Mouse (Mus musculus): ENCODE results near the gene Naa35. TPM values are rescaled to one million over a fixed set of nuclear protein-coding genes. Genes with fewer than 3 reads are reported as not detected.

Gene Naa35
- polyA plus RNA-seq, 1 experiment from 2014 or later, result 177 TPM

DNA sequence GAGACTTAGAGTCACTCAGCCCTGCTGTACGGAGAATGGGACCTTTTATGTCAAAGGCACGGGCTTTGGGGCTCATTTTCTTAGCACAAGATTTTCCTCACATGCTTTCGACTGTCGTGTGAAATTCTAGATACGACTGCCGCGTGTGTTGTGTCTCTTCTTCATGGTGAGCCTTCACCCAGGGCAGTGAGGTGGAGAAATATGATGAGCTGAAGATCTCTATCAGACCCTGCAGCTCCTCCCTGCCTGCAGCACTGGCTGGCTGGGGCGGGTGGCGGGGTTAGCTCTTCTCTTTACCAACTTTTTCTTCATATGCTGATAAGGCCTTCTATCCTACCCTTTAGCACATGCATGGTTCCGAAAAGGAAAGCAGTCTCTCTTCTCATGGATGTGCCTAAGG, 20.1 kb upstream of the Naa35 start:
- no peak overlapping the region for H3K4me3 ChIP-seq (replicated peaks; ENCODE audit: low read length)
- no peaks in the 10 kb centered on the region for H3K9me3 ChIP-seq (ENCODE audit: control insufficient read depth, low read length)
- 82% methylated on average over 10 of the region's 10 CpGs for WGBS
- no peaks in the 10 kb centered on the region for H3K36me3 ChIP-seq (ENCODE audit: control insufficient read depth, insufficient read depth)
- no peak overlapping the region for H3K27ac ChIP-seq (ENCODE audit: low read length)
- H3K27me3 ChIP-seq (replicated peaks; ENCODE audit: control insufficient read depth, insufficient read depth, low read length), result no peaks in the 10 kb centered on the region
- no peak overlapping the region for H3K4me2 ChIP-seq (ENCODE audit: low read length)
- no peak for ATAC-seq
- H3K9ac ChIP-seq (replicated peaks; ENCODE audit: low read depth, low read length), result no peak overlapping the region
- H3K4me1 ChIP-seq (replicated peaks; ENCODE audit: control insufficient read depth, insufficient read depth, low read length), result no peaks in the 10 kb centered on the region

- Histone ChIP-seq H3K9ac (replicated peaks; ENCODE audit: low read depth, low read length) (no peak overlapping the region), H3K27me3 (replicated peaks; ENCODE audit: control insufficient read depth, insufficient read depth, low read length) (no peaks in the 10 kb centered on the region), H3K9me3 (ENCODE audit: control insufficient read depth, low read length) (no peaks in the 10 kb centered on the region), H3K27ac (ENCODE audit: low read length) (no peak overlapping the region), H3K4me3 (replicated peaks; ENCODE audit: low read length) (no peak overlapping the region), H3K36me3 (ENCODE audit: control insufficient read depth, insufficient read depth) (no peaks in the 10 kb centered on the region), H3K4me2 (ENCODE audit: low read length) (no peak overlapping the region), H3K4me1 (replicated peaks; ENCODE audit: control insufficient read depth, insufficient read depth, low read length) (no peaks in the 10 kb centered on the region)
- WGBS, result 64% methylated on average over 9 of the region's 9 CpGs
- no peak for ATAC-seq
These were observed 19.0 kb upstream of the Naa35 start for GRCm38 (mm10) chr13:59565945-59566520.

- H3K4me1 ChIP-seq (replicated peaks; ENCODE audit: control insufficient read depth, insufficient read depth, low read length), result no peaks in the 10 kb centered on the region
- H3K9ac ChIP-seq (replicated peaks; ENCODE audit: low read depth, low read length), result no peak overlapping the region
- H3K4me2 ChIP-seq (ENCODE audit: low read length), result no peak overlapping the region
- H3K9me3 ChIP-seq (ENCODE audit: control insufficient read depth, low read length), result no peaks in the 10 kb centered on the region
- H3K4me3 ChIP-seq (replicated peaks; ENCODE audit: low read length), result no peak overlapping the region
- H3K27ac ChIP-seq (ENCODE audit: low read length), result no peak overlapping the region
- WGBS, result 84% methylated on average over 6 of the region's 6 CpGs
- no peaks in the 10 kb centered on the region for H3K36me3 ChIP-seq (ENCODE audit: control insufficient read depth, insufficient read depth)
- H3K27me3 ChIP-seq (replicated peaks; ENCODE audit: control insufficient read depth, insufficient read depth, low read length), result no peaks in the 10 kb centered on the region
- no peak for ATAC-seq
These were observed 14.0 kb upstream of the Naa35 start for GRCm38 (mm10) chr13:59571107-59571506.

DNA sequence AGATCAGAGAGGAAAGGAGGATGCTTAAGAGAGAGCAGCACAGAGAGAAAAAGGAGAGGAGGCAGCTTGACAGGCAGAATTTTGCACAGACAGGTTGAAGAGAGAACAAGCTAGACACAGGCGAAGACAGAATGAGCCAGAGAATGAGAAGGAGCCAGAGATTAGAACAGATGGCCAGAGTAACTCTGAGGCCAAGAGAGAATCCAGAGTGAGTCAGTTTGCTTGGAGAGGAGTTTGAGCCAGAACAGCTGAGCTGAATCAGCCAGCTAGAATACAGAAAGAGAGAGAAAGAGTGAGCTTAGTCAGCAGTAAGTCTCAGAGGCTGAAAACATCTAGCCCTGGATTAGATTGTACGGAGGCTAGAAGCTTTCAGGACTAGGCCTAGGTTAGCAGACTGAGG, 12.5 kb upstream of the Naa35 start:
- Histone ChIP-seq H3K9me3 (ENCODE audit: control insufficient read depth, low read length) (no peaks in the 10 kb centered on the region), H3K9ac (replicated peaks; ENCODE audit: low read depth, low read length) (no peak overlapping the region), H3K36me3 (ENCODE audit: control insufficient read depth, insufficient read depth) (no peaks in the 10 kb centered on the region), H3K4me1 (replicated peaks; ENCODE audit: control insufficient read depth, insufficient read depth, low read length) (no peaks in the 10 kb centered on the region), H3K4me2 (ENCODE audit: low read length) (no peak overlapping the region), H3K27me3 (replicated peaks; ENCODE audit: control insufficient read depth, insufficient read depth, low read length) (no peaks in the 10 kb centered on the region), H3K27ac (ENCODE audit: low read length) (no peak overlapping the region), H3K4me3 (replicated peaks; ENCODE audit: low read length) (no peak overlapping the region)
- ATAC-seq, result peak; percentile 84
- WGBS, result 68% methylated on average over 2 of the region's 2 CpGs

DNA sequence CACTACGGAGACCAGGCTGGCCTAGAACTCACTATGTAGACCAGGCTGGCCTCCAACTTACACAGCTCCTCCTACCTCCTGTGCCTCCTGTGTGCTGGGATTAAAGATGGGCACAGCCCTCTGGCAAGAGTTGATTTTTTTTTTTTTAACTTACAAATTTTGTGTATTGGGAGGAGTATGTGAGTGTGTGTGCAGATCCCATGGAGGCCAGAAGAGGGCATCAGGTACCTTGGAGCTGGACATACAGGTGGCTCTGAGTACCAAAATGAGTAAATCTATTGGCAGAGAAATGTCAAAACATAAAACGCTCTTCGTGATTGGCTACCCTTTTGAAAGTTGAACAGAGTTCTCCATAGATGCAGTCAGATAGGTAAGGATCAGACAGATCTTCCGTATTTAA, 4.1 kb upstream of the Naa35 start:
- Histone ChIP-seq H3K27ac (ENCODE audit: low read length) (no peak overlapping the region), H3K27me3 (replicated peaks; ENCODE audit: control insufficient read depth, insufficient read depth, low read length) (no peaks in the 10 kb centered on the region), H3K9ac (replicated peaks; ENCODE audit: low read depth, low read length) (no peak overlapping the region), H3K4me2 (ENCODE audit: low read length) (no peak overlapping the region), H3K9me3 (ENCODE audit: control insufficient read depth, low read length) (no peaks in the 10 kb centered on the region), H3K4me3 (replicated peaks; ENCODE audit: low read length) (no peak overlapping the region), H3K36me3 (ENCODE audit: control insufficient read depth, insufficient read depth) (no peaks in the 10 kb centered on the region), H3K4me1 (replicated peaks; ENCODE audit: control insufficient read depth, insufficient read depth, low read length) (peaks cover 5% of the 10 kb centered on the region)
- no peak for ATAC-seq
- 92% methylated on average over 4 of the region's 4 CpGs for WGBS

- Histone ChIP-seq H3K9me3 (ENCODE audit: control insufficient read depth, low read length) (no peaks in the 10 kb centered on the region), H3K4me1 (replicated peaks; ENCODE audit: control insufficient read depth, insufficient read depth, low read length) (peaks cover 32% of the 10 kb centered on the region), H3K9ac (replicated peaks; ENCODE audit: low read depth, low read length) (peak overlapping the region; percentile 74), H3K4me3 (replicated peaks; ENCODE audit: low read length) (peak overlapping the region; percentile 98), H3K4me2 (ENCODE audit: low read length) (peak overlapping the region; percentile 99), H3K36me3 (ENCODE audit: control insufficient read depth, insufficient read depth) (no peaks in the 10 kb centered on the region), H3K27me3 (replicated peaks; ENCODE audit: control insufficient read depth, insufficient read depth, low read length) (no peaks in the 10 kb centered on the region), H3K27ac (ENCODE audit: low read length) (peak overlapping the region; percentile 58)
- WGBS, result 5% methylated on average over 9 of the region's 9 CpGs
- peak; percentile 49 for ATAC-seq
These were observed 578 bp upstream of the Naa35 start for GRCm38 (mm10) chr13:59584481-59584880.

DNA sequence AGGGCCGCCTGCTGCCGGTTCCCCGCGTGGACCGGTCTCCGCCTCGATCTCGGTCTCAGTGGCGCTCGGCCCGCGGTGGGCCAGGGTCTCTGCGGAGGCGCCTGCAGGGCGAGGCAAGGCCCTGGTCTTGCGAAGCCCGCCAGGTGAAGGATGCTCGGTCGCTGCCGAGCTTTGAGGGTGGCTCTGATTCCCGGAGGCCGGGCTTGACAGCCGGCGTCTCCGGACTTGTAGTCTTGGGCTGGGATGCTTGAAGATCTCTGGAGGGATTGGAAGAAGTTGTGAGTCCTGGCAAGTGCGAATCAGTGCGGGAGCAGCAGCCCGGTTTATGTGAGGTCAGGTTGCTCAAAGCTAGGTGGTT, 568 bp downstream of the Naa35 start:
- 0% methylated on average over 28 of the region's 28 CpGs for WGBS

DNA sequence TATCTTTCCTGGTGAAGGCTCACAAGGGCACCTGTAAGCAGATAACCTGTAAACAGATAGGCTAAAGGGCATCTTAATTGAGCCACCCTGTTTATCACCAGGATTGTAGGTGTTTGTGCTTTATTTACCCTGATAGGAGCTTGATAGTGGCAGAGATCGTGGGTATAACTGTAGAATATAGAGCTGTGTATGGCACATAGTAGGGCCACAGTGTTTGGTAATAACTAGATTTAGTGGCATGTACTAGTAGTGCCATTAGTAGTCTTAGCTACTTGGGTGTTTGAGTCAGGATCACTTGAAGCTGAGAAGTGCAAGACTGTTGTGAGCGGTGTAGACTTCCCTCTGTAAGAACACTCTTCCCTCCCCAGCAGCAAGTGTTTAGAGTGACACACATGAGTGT, 2.1 kb downstream of the Naa35 start:
- Histone ChIP-seq H3K9ac (replicated peaks; ENCODE audit: low read depth, low read length) (no peak overlapping the region), H3K27me3 (replicated peaks; ENCODE audit: control insufficient read depth, insufficient read depth, low read length) (no peaks in the 10 kb centered on the region), H3K9me3 (ENCODE audit: control insufficient read depth, low read length) (no peaks in the 10 kb centered on the region), H3K4me1 (replicated peaks; ENCODE audit: control insufficient read depth, insufficient read depth, low read length) (peaks cover 32% of the 10 kb centered on the region), H3K27ac (ENCODE audit: low read length) (no peak overlapping the region), H3K4me2 (ENCODE audit: low read length) (peak overlapping the region; percentile 98), H3K4me3 (replicated peaks; ENCODE audit: low read length) (no peak overlapping the region), H3K36me3 (ENCODE audit: control insufficient read depth, insufficient read depth) (no peaks in the 10 kb centered on the region)
- WGBS, result 94% methylated on average over 2 of the region's 2 CpGs
- ATAC-seq, result no peak

More for the DNA sequence above, 568 bp downstream of the Naa35 start:
- Histone ChIP-seq H3K27me3 (replicated peaks; ENCODE audit: control insufficient read depth, insufficient read depth, low read length) (no peaks in the 10 kb centered on the region), H3K36me3 (ENCODE audit: control insufficient read depth, insufficient read depth) (no peaks in the 10 kb centered on the region), H3K9ac (replicated peaks; ENCODE audit: low read depth, low read length) (peak overlapping the region; percentile 94), H3K4me2 (ENCODE audit: low read length) (peak overlapping the region; percentile 98), H3K4me1 (replicated peaks; ENCODE audit: control insufficient read depth, insufficient read depth, low read length) (peaks cover 32% of the 10 kb centered on the region), H3K4me3 (replicated peaks; ENCODE audit: low read length) (peak overlapping the region; percentile 98), H3K9me3 (ENCODE audit: control insufficient read depth, low read length) (no peaks in the 10 kb centered on the region), H3K27ac (ENCODE audit: low read length) (peak overlapping the region; percentile 79)
- no peak; the same call in 1 of the 2 replicates for ATAC-seq

- Histone ChIP-seq H3K9me3 (ENCODE audit: control insufficient read depth, low read length) (no peaks in the 10 kb centered on the region), H3K4me1 (replicated peaks; ENCODE audit: control insufficient read depth, insufficient read depth, low read length) (peaks cover 28% of the 10 kb centered on the region), H3K27ac (ENCODE audit: low read length) (no peak overlapping the region), H3K4me3 (replicated peaks; ENCODE audit: low read length) (no peak overlapping the region), H3K4me2 (ENCODE audit: low read length) (no peak overlapping the region), H3K36me3 (ENCODE audit: control insufficient read depth, insufficient read depth) (peaks cover 12% of the 10 kb centered on the region), H3K9ac (replicated peaks; ENCODE audit: low read depth, low read length) (no peak overlapping the region), H3K27me3 (replicated peaks; ENCODE audit: control insufficient read depth, insufficient read depth, low read length) (no peaks in the 10 kb centered on the region)
- ATAC-seq, result no peak
- 81% methylated on average over 4 of the region's 4 CpGs for WGBS
These were observed 4.6 kb downstream of the Naa35 start for GRCm38 (mm10) chr13:59589672-59590071.

DNA sequence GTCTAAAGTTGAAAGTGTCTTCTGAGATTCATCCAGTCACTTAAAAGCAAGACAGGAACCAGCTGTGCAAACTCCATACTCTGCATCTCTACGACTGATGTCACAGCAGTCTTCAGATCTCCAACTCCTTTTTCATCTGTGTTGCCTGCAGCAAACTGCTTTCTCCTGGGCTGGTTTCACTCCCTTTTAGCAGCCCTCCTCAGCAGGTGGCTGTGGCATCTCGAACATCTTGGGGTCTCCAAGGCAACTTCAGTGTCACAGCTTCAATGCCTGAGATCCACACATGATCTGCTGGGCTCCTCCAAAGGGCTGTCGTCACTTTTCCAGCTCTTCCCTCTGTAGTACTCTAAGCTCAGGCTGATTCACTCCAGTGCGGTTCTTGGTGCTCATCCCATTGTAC, 5.6 kb downstream of the Naa35 start:
- no peak overlapping the region for H3K9ac ChIP-seq (replicated peaks; ENCODE audit: low read depth, low read length)
- no peak for ATAC-seq
- H3K4me2 ChIP-seq (ENCODE audit: low read length), result no peak overlapping the region
- H3K4me3 ChIP-seq (replicated peaks; ENCODE audit: low read length), result no peak overlapping the region
- no peaks in the 10 kb centered on the region for H3K9me3 ChIP-seq (ENCODE audit: control insufficient read depth, low read length)
- no peaks in the 10 kb centered on the region for H3K27me3 ChIP-seq (replicated peaks; ENCODE audit: control insufficient read depth, insufficient read depth, low read length)
- H3K36me3 ChIP-seq (ENCODE audit: control insufficient read depth, insufficient read depth), result peaks cover 14% of the 10 kb centered on the region
- H3K27ac ChIP-seq (ENCODE audit: low read length), result no peak overlapping the region
- peaks cover 28% of the 10 kb centered on the region for H3K4me1 ChIP-seq (replicated peaks; ENCODE audit: control insufficient read depth, insufficient read depth, low read length)
- 92% methylated on average over 4 of the region's 4 CpGs for WGBS
